Mouse (Mus musculus): ENCODE data around the gene Rad50.

DNA sequence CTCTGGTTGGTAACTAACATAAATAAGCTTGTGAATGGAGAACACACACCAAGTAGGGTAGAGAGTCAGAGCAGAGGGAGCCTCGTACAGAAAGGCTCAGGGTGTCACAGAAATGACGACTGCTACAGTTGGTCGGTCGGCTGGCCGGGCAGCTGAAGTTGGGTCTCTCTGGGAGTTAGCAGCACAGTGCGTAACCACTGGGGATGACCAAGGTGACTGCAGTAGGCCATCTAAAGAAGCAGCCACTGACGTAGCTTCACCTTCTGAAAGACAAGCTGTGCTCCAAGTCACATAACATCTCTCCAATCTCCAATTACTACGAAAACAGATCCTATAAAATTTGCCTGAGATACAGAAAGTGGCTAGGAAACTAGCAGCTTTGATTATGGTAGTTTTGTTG is 49.7 kb downstream of the Rad50 start:
- TF ChIP-seq CTCF (IDR thresholded peaks at IDR 0.05; ENCODE audit: extremely low read depth, insufficient read length, insufficient replicate concordance, low read depth, low read length), result no peak
- no peak for TF ChIP-seq POLR2A (IDR thresholded peaks at IDR 0.05; ENCODE audit: low read depth, low read length)
